Mouse (Mus musculus) liver, embryonic 11.5 days (tissue): ENCODE measurements around the gene Trpm1. TPM values are rescaled to one million over a fixed set of nuclear protein-coding genes. Genes with fewer than 3 reads are reported as not detected.
"Not testable (repeated sequence)": the region's sequence is repeated elsewhere in the genome, so short reads cannot be mapped to it uniquely, and the experiment has no call there.

Experiments
- ATAC-seq: fragments of 200-750 bp; cut with Nextera tagmentation; replicated peaks from 2 replicates; pipeline ENCODE4 v1.8.0; 2017; ENCODE audit warnings: moderate number of reproducible peaks, mild to moderate bottlenecking, moderate TSS enrichment, moderate library complexity; ENCODE audit not compliant: low FRiP score
- DNase-seq: peaks from one replicate; pipeline ENCODE4 v3.0.0-alpha.2; 2017; ENCODE audit warnings: low spot score
- H3K27ac ChIP-seq: fragments of 300-500 bp; sonication (generic); 2 replicates; pipeline ENCODE4 v1.5.1; 2014; ENCODE audit warnings: mild to moderate bottlenecking, low read depth, low read length, control low read depth
- H3K27me3 ChIP-seq: fragments of 300-500 bp; sonication (generic); replicated peaks from 2 replicates; pipeline ENCODE4 v1.6.1; 2014; ENCODE audit warnings: low read length, mixed read lengths; ENCODE audit not compliant: control insufficient read depth, insufficient read depth
- H3K36me3 ChIP-seq: fragments of 300-500 bp; sonication (generic); 2 replicates; pipeline ENCODE4 v1.6.1; 2014; ENCODE audit warnings: mild to moderate bottlenecking, low read length, moderate library complexity, mixed read lengths; ENCODE audit not compliant: control insufficient read depth, insufficient read depth
- H3K4me1 ChIP-seq: fragments of 300-500 bp; sonication (generic); replicated peaks from 2 replicates; pipeline ENCODE4 v1.6.1; 2014; ENCODE audit warnings: low read length, mixed read lengths; ENCODE audit not compliant: control insufficient read depth, insufficient read depth
- H3K4me2 ChIP-seq: fragments of 300-500 bp; sonication (generic); 2 replicates; pipeline ENCODE4 v1.6.1; 2014; ENCODE audit warnings: mild to moderate bottlenecking, control low read depth, moderate library complexity
- H3K4me3 ChIP-seq: fragments of 300-500 bp; sonication (generic); 2 replicates; pipeline ENCODE4 v1.5.1; 2014; ENCODE audit warnings: low read depth, low read length, control low read depth
- H3K9ac ChIP-seq: fragments of 300-500 bp; sonication (generic); 2 replicates; pipeline ENCODE4 v1.6.1; 2014; ENCODE audit warnings: low read depth, low read length, control low read depth
- H3K9me3 ChIP-seq: fragments of 300-500 bp; sonication (generic); 2 replicates; pipeline ENCODE4 v1.6.1; 2016; ENCODE audit warnings: low read length, inconsistent platforms, mixed read lengths; ENCODE audit not compliant: control insufficient read depth
- WGBS: fragments of 180-500 bp; shearing (Covaris S2); extraction: QIAGEN DNeasy Blood & Tissue Kit; methylation state at CpG from one replicate; pipeline ENCODE4 v1.1.7; 2014; 5-methylcytosine and 5-hydroxymethylcytosine counted together
- polyA plus RNA-seq: library from polyadenylated mRNA; unstranded; fragments of >200 nt; fragmentation: Nextera tagmentation; extraction: Ambion mirVana; gene quantifications from 2 replicates; pipeline ENCODE4 v1.2.1, GENCODE M21; 2014

Trpm1 gene
- 0.21 TPM in 1 of 2 replicates, not detected in the other for polyA plus RNA-seq

DNA sequence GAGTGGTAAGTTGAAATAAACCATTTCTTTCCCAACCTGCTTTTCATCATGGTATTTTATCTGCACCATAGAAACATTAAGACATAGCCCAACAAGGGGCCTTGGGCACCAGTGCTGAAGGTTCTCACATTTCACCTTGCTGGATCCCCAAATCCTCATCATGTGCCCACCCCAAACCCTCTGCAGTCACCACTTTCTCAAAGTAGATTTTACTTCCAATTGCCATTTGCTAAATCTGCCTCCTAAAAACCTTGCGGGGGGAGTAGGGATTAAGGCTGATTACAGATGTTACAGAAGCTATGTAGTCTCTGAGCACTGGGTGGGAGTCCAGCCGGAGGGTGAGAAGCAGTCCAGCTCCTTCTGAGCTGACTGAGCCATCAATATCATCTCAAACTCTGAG, at the start of gene Trpm1:
Gene Trpm1 (plus strand): TSS at position 301 of the 400 bp plus-strand sequence.
- Histone ChIP-seq H3K9me3 (no peaks in the 10 kb centered on the region), H3K4me2 (no peak within 1 kb of the TSS), H3K36me3 (no peaks in the 10 kb centered on the region), H3K27ac (no peak within 1 kb of the TSS), H3K4me1 (no peaks in the 10 kb centered on the region), H3K4me3 (no peak within 1 kb of the TSS), H3K27me3 (no peaks in the 10 kb centered on the region), H3K9ac (no peak within 1 kb of the TSS)
- DNase-seq (no peak), ATAC-seq (no peak)
- 86% methylated on average over 2 of the region's 2 CpGs for WGBS

DNA sequence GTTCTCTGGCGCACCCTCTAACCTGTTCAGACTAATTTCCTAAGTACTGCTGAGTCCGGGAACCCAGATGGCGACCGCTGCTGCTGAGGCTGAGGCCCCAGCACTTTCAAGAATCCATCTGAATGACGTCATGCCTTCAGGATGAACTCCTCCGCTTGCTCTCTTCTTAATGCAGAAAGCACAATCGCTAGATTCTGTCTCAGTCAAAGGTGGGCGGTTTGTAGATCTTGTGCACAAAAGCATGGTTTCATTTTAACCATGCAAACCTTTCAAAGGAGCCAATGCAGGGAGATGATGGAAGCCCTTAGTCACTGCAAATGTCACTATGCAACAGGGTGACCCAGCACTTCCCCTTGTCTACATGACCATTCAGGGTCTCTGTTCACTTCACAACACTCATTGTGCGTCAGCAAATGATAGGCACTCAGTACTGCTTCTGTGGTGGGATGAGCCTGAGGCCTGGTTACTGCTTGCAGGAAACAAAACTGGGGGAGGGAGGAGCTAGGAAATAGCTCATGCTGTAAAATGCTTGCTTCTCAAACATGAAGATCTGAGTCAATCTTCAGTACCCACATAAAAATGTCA, 31.4 kb upstream of the Trpm1 start:
- H3K27me3 ChIP-seq: no peaks in the 10 kb centered on the region
- no peaks in the 10 kb centered on the region for H3K4me1 ChIP-seq
- no peak overlapping the region for H3K4me2 ChIP-seq
- no peaks in the 10 kb centered on the region for H3K9me3 ChIP-seq
- 79% methylated on average over 9 of the region's 9 CpGs for WGBS
- H3K36me3 ChIP-seq: no peaks in the 10 kb centered on the region
- ATAC-seq: no peak
- no peak overlapping the region for H3K27ac ChIP-seq
- H3K4me3 ChIP-seq: no peak overlapping the region
- no peak for DNase-seq
- H3K9ac ChIP-seq: no peak overlapping the region

DNA sequence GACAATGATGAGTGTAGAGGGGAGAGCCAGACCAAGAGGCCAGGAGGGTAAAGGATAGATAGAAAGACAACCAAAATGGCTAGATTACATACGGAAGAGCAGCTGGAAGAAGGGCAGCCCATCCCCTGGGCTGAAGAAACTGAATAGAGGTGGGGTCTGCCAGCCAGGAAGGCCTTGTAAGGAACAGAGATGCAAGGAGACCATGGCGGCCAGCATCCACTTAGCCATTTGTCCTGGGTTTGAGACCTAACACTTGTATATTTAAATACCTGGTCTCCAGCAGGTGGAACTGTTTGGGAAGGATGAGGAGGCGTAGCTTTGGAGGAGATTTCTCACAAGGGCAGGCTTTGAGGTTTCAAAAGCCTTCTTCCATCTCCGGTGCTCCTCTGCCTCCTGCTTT, 29.9 kb upstream of the Trpm1 start:
- Histone ChIP-seq H3K27me3 (no peaks in the 10 kb centered on the region), H3K4me1 (no peaks in the 10 kb centered on the region), H3K9ac (no peak overlapping the region), H3K36me3 (no peaks in the 10 kb centered on the region), H3K27ac (no peak overlapping the region), H3K4me3 (no peak overlapping the region), H3K4me2 (no peak overlapping the region), H3K9me3 (no peaks in the 10 kb centered on the region)
- ATAC-seq (no peak), DNase-seq (no peak)
- WGBS: 84% methylated on average over 4 of the region's 4 CpGs

DNA sequence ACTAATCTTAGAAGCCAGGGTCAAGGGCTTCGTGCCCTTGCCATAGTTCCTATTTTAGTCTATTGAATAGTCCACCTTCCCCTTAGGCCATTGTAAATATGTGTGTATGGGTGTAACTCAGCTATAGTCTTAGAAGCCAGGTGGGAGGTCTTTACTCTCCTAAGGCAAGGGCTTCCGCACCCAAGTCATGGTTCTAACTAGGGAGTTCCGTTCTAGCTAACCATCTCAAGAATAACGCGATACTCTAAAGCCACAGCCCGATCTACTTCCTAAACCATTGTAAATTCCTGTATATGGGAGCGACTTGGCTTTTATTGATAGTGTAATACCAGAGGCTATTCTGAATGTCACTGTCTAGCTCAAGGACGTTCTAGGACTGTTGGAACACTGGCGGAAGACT, 27.6 kb upstream of the Trpm1 start:
- not testable (repeated sequence) for H3K9ac ChIP-seq, H3K36me3 ChIP-seq, H3K9me3 ChIP-seq, H3K4me1 ChIP-seq, H3K27ac ChIP-seq, ATAC-seq, H3K4me3 ChIP-seq, H3K4me2 ChIP-seq, DNase-seq, H3K27me3 ChIP-seq
- 88% methylated on average over 8 of the region's 9 CpGs for WGBS

DNA sequence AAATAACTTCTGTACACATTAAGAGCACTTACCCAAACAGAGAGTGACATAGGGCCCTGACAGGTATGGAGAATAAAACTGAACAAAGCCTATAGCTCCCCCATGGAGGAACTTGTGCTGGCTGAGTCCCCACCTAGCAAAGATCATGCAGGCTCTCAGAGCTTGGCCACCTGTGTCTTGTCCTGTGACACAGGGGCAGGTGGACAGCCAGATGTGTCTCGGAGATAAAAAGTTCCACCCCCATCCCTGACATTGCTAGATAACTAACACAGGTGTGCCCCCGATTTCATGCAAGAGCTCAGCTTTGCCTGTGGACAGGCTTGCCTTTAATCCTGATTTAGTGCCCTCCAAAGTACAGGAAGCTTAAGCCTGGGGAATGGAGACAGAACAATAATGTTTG, 13.8 kb upstream of the Trpm1 start:
- Histone ChIP-seq H3K4me1 (no peaks in the 10 kb centered on the region), H3K36me3 (no peaks in the 10 kb centered on the region), H3K9ac (no peak overlapping the region), H3K27me3 (no peaks in the 10 kb centered on the region), H3K4me2 (no peak overlapping the region), H3K9me3 (no peaks in the 10 kb centered on the region), H3K27ac (no peak overlapping the region), H3K4me3 (no peak overlapping the region)
- no peak for DNase-seq
- no peak for ATAC-seq
- WGBS: 64% methylated on average over 2 of the region's 2 CpGs

DNA sequence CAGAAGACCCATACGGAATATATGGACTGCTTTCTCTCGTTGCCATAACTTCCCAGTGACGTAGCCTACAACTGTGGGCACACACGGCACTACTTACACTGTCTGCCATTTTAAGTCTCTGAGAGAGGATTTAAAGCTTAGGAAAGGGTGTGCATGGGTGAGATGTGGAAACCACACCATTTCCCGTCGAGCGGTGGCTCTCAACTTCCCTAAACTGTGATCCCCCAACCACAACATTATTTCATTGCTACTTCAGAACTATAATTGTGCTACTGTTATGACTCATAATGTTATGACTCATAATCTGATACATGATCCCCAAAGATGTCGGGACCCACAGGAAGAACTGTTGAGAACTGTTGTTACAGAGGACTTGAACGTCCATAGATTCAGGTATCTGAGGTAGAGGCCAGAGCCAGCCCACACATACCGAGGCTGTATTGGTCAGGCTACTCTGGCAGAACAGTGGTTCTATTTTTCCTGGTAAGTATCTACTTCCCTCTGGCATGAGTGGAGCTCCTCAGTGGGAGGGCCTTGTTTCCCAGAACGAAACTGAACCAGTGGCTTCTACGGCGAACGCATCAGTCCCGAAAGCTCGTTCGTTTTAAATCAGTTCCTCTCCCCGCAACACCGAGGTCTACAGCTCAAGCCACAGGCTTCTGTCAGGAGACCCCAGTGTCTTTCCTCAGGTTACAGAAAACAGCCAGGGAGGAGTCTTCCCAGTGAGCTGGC, 12.2 kb upstream of the Trpm1 start:
- ATAC-seq: no peak
- 66% methylated on average over 19 of the region's 19 CpGs for WGBS
- Histone ChIP-seq H3K4me3 (no peak overlapping the region), H3K36me3 (no peaks in the 10 kb centered on the region), H3K9ac (no peak overlapping the region), H3K4me1 (no peaks in the 10 kb centered on the region), H3K27me3 (no peaks in the 10 kb centered on the region), H3K4me2 (no peak overlapping the region), H3K9me3 (no peaks in the 10 kb centered on the region), H3K27ac (no peak overlapping the region)
- DNase-seq: no peak

DNA sequence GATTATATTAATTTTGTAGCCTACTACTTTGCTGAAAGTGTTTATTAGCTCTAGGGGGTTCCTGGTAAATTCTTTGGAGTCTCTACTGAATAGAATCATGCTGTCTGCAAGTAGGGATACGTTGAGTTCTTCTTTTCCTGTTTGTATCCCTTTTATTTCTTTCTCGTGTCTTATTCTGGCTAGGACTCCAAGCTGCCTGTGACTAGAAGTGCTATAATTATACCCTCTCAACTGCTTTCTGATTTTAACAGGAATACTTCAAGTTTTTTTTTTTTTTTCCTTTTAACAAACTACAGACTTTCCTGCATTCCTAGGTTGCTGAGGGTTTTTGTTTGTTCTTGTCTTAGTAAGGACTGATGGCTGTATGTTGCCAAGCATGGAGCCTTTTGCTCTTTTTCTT, 4.3 kb upstream of the Trpm1 start:
- H3K4me2 ChIP-seq: no peak overlapping the region
- no peaks in the 10 kb centered on the region for H3K36me3 ChIP-seq
- ATAC-seq: no peak
- no peak overlapping the region for H3K4me3 ChIP-seq
- no peak overlapping the region for H3K9ac ChIP-seq
- no peaks in the 10 kb centered on the region for H3K4me1 ChIP-seq
- WGBS: 56% methylated on average over 2 of the region's 2 CpGs
- H3K27me3 ChIP-seq: no peaks in the 10 kb centered on the region
- H3K27ac ChIP-seq: no peak overlapping the region
- DNase-seq: no peak
- H3K9me3 ChIP-seq: no peaks in the 10 kb centered on the region

DNA sequence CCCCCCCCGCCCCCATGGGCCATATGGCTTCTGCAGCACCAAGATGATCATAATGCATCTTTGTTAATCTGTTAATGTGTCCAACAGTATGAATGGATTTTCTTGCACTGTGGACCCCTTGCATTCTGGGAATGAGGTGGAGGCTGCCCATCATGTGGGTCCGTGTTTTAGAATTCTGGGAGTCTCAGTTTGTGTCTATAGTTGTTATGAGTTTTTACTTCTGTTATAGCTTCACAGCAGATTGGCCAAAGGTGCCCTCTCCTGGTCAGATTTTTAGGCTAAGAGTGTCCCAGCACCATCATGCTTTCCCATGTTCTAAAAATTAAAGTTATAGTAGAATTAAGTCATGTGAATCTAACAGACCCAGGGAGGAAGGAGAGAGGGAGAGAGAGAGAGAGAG, 3.9 kb upstream of the Trpm1 start:
- Histone ChIP-seq H3K4me2 (no peak overlapping the region), H3K9ac (no peak overlapping the region), H3K27ac (no peak overlapping the region), H3K9me3 (no peaks in the 10 kb centered on the region), H3K27me3 (no peaks in the 10 kb centered on the region), H3K4me3 (no peak overlapping the region), H3K36me3 (no peaks in the 10 kb centered on the region), H3K4me1 (no peaks in the 10 kb centered on the region)
- WGBS: 56% methylated on average over 2 of the region's 2 CpGs
- ATAC-seq (no peak), DNase-seq (no peak)

DNA sequence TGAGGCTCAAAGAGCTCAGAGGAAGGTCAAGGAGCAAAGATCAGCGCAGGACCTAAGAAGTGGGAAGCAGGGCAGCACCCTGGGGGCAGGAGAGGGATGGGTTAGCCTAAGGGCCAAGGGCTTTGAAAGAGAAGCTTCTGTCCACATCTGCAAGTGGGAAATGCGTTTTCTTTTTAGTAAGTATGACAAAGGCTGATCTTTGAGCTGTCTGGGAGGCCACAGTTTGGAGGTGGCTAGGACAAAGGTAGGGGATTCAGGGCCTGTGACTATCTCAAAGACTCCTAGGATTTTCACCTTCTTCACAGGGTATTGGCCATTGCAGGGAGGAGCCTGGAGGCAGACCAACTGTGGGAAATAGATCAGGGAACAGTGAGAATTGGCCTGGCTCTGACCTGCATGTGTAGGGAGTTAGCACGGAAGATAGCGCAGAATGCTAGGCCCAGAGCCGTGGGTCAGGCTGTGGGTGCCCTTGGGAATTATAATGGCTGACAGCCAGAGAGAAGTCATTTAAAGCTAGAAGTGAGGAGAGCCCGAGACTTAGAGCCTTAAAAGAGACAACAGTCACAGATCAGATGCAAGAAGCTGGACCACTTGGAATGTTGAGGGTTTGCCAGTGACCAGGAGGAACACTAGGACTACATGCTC, 3.1 kb upstream of the Trpm1 start:
- Histone ChIP-seq H3K36me3 (no peaks in the 10 kb centered on the region), H3K4me2 (no peak overlapping the region), H3K27me3 (no peaks in the 10 kb centered on the region), H3K4me3 (no peak overlapping the region), H3K9ac (no peak overlapping the region), H3K4me1 (no peaks in the 10 kb centered on the region), H3K9me3 (no peaks in the 10 kb centered on the region), H3K27ac (no peak overlapping the region)
- 75% methylated on average over 6 of the region's 6 CpGs for WGBS
- DNase-seq: no peak
- no peak for ATAC-seq
